Mouse (Mus musculus): ENCODE data around the gene Tns2. TPM values are rescaled to one million over a fixed set of nuclear protein-coding genes. Genes with fewer than 3 reads are reported as not detected.
"Not testable (repeated sequence)": the region's sequence is repeated elsewhere in the genome, so short reads cannot be mapped to it uniquely, and the experiment has no call there.

Gene Tns2
- total and polyA plus RNA-seq, 3 experiments, result 75.2 to 107 (median 91.8) TPM

- peak; percentile 99 for DNase-seq
Observed at GRCm38 (mm10) chr15:102136129-102136758, 36.0 kb downstream of the Tns2 start, which contains the start of gene Spryd3. Gene Spryd3 (minus strand): TSS chr15:102136234.

DNA sequence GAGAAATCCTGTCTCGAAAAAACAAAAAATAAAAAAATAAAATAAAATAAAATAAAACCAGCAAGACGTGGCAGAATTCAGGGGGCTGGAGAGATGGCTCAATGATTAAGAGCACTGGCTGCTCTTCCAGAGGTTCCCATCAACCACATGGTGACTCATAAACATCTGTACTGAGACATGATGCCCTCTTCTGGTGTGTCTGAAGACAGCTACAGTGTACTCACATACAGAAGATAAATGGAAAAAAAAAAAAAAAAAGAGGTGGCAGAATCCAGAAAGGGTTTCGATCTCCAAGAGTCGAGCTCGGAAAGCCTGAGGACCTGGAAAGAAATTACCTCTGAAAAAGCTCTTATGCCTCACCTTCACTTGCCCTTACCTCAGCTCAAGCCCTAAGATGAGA, 40.9 kb downstream of the Tns2 start:
- no peak for DNase-seq

GRCm38 (mm10) chr15:102142914-102143912, 43.0 kb downstream of the Tns2 start:
- no peak for DNase-seq

GRCm38 (mm10) chr15:102144274-102144711, 44.1 kb downstream of the Tns2 start, which contains the start of gene Igfbp6:
Gene Igfbp6 (plus strand): TSS chr15:102144362.
- DNase-seq, result no peak

GRCm38 (mm10) chr15:102144726-102145125, 44.5 kb downstream of the Tns2 start:
- DNase-seq, result no peak

- DNase-seq, result peak; percentile 90
Observed at GRCm38 (mm10) chr15:102145330-102145729, 45.1 kb downstream of the Tns2 start.

DNA sequence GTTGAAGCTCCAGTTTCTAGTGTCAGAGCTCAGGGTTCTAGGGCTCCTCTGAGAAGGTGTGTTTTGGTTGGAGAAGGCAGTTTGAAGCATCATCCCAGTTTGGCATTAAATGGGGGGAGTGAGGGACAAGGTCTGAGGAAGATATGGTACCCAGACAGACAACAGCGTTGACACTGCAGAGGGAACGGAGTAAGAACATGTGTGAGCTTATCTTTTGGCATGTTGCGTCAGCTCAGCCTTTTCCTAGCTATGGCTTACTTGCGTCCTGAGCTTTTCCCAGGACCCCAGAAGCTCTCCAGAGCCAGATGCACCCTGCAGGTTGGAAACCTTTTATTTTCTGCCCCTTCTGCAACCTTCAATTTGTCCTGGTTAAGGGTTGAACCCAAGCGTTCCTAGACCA, 45.9 kb downstream of the Tns2 start:
- no peak for DNase-seq

DNA sequence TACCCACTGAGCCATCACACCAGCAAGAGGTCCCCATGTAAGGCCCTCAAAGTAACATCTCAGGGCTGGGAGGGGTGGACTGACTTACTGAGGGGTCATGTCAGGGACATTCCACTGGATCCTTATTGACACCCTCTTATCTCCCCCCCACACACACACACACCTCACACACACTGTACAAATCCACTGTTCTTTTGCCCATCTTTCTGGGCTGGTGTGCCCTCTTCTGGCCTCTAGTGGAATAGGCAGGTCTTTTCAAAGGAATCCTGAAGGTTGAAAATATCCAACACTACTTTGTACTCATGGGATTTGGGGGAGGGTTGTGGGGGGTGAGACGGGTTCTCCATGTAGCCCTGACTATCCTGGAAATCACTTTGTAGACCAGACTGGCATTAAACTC, 46.7 kb downstream of the Tns2 start:
- DNase-seq, result no peak

- no peak for DNase-seq
Observed at GRCm38 (mm10) chr15:102147674-102148402, 47.6 kb downstream of the Tns2 start.

- no peak for DNase-seq
Observed at GRCm38 (mm10) chr15:102149561-102149960, 49.3 kb downstream of the Tns2 start.

DNA sequence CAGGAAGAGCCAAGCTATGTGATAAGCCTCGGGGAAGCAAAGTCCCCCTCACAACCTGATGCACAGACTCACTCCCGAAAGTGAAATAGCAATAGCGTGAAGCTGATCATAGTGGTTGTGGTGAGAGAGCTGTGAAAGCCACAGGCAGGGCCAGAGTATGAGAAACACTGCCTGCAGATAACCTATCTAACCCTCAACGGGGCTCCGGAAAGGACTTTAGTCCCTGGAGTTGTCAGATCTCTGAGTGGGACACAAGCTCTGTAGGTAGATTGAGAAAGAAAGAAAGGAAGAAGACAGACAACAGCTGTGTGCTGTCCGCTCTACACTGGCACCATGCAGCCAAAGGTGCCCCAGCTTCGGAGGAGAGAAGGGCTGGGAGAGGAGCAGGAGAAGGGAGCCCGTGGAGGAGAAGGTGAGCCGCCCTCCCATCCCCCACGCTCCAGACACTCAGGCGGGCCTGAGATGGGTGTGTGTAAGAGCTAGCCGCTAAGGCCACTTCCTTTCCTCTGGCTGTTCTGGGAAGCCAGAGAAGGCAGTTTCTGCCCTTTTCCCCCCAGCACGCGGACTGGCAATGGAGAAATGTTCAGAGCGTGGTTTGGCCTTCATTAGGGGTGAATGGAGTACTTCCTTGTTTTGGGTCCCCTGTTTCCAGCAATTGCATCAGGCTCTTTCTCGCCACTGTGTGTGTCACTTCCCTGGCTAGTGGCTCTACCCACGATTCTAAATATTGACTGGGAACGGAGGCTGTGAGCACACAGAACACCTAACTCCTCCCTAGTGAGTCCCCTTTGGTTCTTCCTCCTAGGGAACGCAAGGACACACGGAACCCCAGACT, 50.3 kb downstream of the Tns2 start, which contains the start of gene Soat2:
Soat2 (plus strand) TSS at position 226 of the 835 bp plus-strand sequence.
- DNase-seq, result peak; percentile 54

DNA sequence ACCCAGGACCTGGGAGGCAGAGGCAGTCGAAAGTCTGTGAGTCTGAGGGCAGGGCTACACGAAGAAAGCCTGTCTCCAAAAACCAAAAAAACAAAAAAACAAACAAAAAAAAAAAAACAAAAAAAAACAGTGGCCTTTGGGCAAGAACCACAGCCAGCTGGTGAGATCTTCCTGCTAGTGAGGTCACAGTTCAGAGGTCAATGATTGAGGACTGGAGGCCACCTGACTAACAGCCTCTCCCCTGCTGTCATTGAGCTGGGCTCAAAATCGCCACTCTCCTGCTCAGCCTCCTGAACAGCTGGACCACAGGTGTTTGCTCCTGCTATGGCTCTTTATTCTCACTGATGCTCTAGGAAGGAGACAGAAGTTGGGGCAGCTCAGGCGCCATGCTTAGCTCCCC, 52.4 kb downstream of the Tns2 start:
- DNase-seq, result no peak

- DNase-seq, result not testable (repeated sequence)
Observed at GRCm38 (mm10) chr15:102155006-102155405, 54.8 kb downstream of the Tns2 start.

GRCm38 (mm10) chr15:102156836-102157235, 56.6 kb downstream of the Tns2 start:
- DNase-seq, result no peak

GRCm38 (mm10) chr15:102160415-102161060, 60.3 kb downstream of the Tns2 start:
- no peak for DNase-seq

- DNase-seq, result peak; percentile 62
Observed at GRCm38 (mm10) chr15:102163900-102164693, 63.9 kb downstream of the Tns2 start.

- DNase-seq, result no peak
Observed at GRCm38 (mm10) chr15:102165468-102166100, 65.4 kb downstream of the Tns2 start.
